Mouse (Mus musculus) intestine, embryonic 15.5 days (tissue): ENCODE measurements around the gene Srebf1. TPM values are rescaled to one million over a fixed set of nuclear protein-coding genes. Genes with fewer than 3 reads are reported as not detected.

Experiments
- ATAC-seq: fragments of 200-750 bp; cut with Nextera tagmentation; 2 replicates; pipeline ENCODE4 v1.8.0; 2017; ENCODE audit warnings: moderate TSS enrichment, moderate library complexity
- H3K27ac ChIP-seq: fragments of 300-500 bp; sonication (generic); 2 replicates; pipeline ENCODE4 v1.5.1; 2015; ENCODE audit warnings: mild to moderate bottlenecking, inconsistent platforms
- H3K27me3 ChIP-seq: fragments of 300-500 bp; sonication (generic); replicated peaks from 2 replicates; pipeline ENCODE4 v1.6.1; 2015; ENCODE audit warnings: inconsistent platforms
- H3K36me3 ChIP-seq: fragments of 300-500 bp; sonication (generic); 2 replicates; pipeline ENCODE4 v1.6.1; 2015; ENCODE audit warnings: inconsistent platforms
- H3K4me1 ChIP-seq: fragments of 300-500 bp; sonication (generic); replicated peaks from 2 replicates; pipeline ENCODE4 v1.6.1; 2015; ENCODE audit warnings: inconsistent platforms
- H3K4me2 ChIP-seq: fragments of 300-500 bp; sonication (generic); replicated peaks from 2 replicates; pipeline ENCODE4 v1.6.1; 2015; ENCODE audit warnings: mild to moderate bottlenecking, inconsistent platforms
- H3K4me3 ChIP-seq: fragments of 300-500 bp; sonication (generic); replicated peaks from 2 replicates; pipeline ENCODE4 v1.5.1; 2015; ENCODE audit warnings: inconsistent platforms
- H3K9ac ChIP-seq: fragments of 300-500 bp; sonication (generic); 2 replicates; pipeline ENCODE4 v1.6.1; 2015; ENCODE audit warnings: inconsistent platforms
- H3K9me3 ChIP-seq: fragments of 300-500 bp; sonication (generic); 2 replicates; pipeline ENCODE4 v1.6.1; 2016; ENCODE audit warnings: inconsistent platforms
- WGBS: fragments of 180-500 bp; shearing (Covaris S2); methylation state at CpG from one replicate; pipeline ENCODE4 v1.1.7; 2015; 5-methylcytosine and 5-hydroxymethylcytosine counted together
- polyA plus RNA-seq: library from polyadenylated mRNA; unstranded; fragments of >200 nt; fragmentation: Nextera tagmentation; extraction: Ambion mirVana; gene quantifications from 2 replicates; pipeline ENCODE4 v1.2.1, GENCODE M21; 2015

The Srebf1 gene
- polyA plus RNA-seq, 1 experiment from 2014 or later: 89.5 TPM

GRCm38 (mm10) chr11:60213266-60213665 lies 9.1 kb downstream of the Srebf1 start:
- H3K27me3 ChIP-seq: no peaks in the 10 kb centered on the region
- H3K4me3 ChIP-seq: no peak overlapping the region
- 76% methylated on average over 6 of the region's 6 CpGs for WGBS
- peaks cover 4% of the 10 kb centered on the region; the same call in 1 of the 2 replicates for H3K36me3 ChIP-seq
- H3K27ac ChIP-seq: no peak overlapping the region
- no peaks in the 10 kb centered on the region for H3K9me3 ChIP-seq
- H3K4me1 ChIP-seq: peaks cover 73% of the 10 kb centered on the region
- no peak for ATAC-seq
- no peak overlapping the region for H3K4me2 ChIP-seq
- no peak overlapping the region for H3K9ac ChIP-seq

DNA sequence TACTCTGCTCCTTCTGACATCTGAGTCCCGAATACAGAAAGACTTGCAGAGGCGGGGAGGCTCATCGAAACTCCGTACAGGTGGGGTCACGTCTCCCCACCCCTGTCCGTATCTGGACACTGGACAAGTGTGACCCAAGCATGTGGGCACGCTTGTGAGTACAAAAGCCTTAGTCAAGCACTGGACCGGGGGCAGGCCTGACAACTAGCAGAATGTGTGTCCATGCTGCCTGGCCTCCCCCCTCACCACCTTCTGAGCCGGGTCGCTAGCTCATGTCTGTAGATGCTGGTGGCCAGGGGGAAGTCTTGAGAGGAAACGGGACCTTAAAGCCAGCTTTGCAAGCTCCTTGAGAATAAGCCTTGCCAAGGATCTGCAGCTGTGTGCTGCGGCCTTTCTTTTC lies 10.6 kb downstream of the Srebf1 start:
- Histone ChIP-seq H3K4me3 (no peak overlapping the region), H3K27me3 (no peaks in the 10 kb centered on the region), H3K36me3 (peaks cover 4% of the 10 kb centered on the region; the same call in 1 of the 2 replicates), H3K9me3 (no peaks in the 10 kb centered on the region), H3K27ac (no peak overlapping the region), H3K9ac (no peak overlapping the region), H3K4me1 (peaks cover 61% of the 10 kb centered on the region), H3K4me2 (no peak overlapping the region)
- ATAC-seq: no peak
- WGBS: 59% methylated on average over 12 of the region's 12 CpGs

DNA sequence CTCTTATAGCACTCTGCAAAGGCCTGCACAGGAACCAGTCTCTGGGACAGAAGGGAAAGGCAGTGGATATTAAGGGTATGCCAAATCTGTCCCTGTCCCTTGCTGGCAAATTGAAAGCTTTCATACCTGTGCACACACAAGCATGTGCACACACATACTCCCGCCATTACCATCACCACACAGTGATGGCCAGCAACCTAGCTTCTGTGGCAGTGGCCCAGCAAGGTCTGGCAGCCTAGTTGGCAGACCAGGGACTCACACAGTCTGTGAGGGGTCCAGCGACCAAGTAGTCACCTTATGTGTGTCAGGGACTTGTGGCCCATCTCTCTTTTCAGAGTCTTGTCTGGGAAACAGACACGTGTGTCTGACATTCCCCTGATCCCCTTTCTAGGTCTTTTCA lies 11.2 kb downstream of the Srebf1 start:
- no peaks in the 10 kb centered on the region for H3K27me3 ChIP-seq
- 59% methylated on average over 3 of the region's 3 CpGs for WGBS
- no peak for ATAC-seq
- H3K9ac ChIP-seq: peak overlapping the region; percentile 13; the same call in 1 of the 2 replicates
- no peak overlapping the region for H3K4me3 ChIP-seq
- H3K4me1 ChIP-seq: peaks cover 63% of the 10 kb centered on the region
- H3K4me2 ChIP-seq: peak overlapping the region; percentile 68
- peaks cover 9% of the 10 kb centered on the region for H3K36me3 ChIP-seq
- peak overlapping the region; percentile 75 for H3K27ac ChIP-seq
- no peaks in the 10 kb centered on the region for H3K9me3 ChIP-seq

DNA sequence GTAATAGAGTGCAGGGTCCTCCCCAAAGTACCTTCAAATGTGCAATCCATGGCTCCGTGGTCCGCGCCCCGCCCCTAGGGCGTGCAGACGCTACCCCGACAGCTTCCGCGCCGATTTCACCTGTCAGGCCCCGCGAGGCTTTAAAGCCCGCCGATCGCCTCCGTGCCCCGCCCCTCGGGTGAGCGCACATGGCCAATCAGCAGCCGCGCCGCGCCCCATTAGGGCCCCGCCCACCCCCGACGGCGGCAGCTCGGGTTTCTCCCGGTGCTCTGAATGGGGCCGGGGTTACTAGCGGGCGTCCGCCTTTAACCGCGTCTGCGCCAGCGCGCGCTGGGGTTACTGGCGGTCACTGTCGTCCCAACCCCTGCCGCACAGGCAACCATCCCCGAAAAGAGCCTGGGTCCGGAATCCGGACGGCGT lies 12.1 kb downstream of the Srebf1 start:
- H3K36me3 ChIP-seq: peaks cover 15% of the 10 kb centered on the region
- H3K27me3 ChIP-seq: no peaks in the 10 kb centered on the region
- peak overlapping the region; percentile 68 for H3K4me2 ChIP-seq
- H3K9ac ChIP-seq: peak overlapping the region; percentile 50
- H3K9me3 ChIP-seq: no peaks in the 10 kb centered on the region
- H3K27ac ChIP-seq: peak overlapping the region; percentile 77
- peak overlapping the region; percentile 36 for H3K4me3 ChIP-seq
- ATAC-seq: peak; percentile 93
- peaks cover 56% of the 10 kb centered on the region for H3K4me1 ChIP-seq
- under 1% methylated on average over 47 of the region's 47 CpGs for WGBS

DNA sequence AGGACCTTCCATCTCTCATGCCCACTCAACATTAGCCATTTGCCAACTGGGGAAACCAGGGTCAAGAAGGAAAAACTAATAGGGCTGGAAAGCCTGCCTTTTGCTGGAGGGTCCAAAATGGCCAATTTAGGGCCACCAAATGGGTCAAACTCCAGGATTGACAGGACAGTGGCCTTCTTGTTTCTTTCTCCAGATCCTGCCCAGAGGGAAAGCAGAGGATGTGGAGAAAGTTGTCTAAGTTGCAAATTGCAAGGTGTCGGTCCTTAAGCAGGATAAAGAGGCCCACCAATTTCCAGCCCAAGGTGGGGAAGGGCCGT lies 12.5 kb downstream of the Srebf1 start:
- Histone ChIP-seq H3K9ac (peak overlapping the region; percentile 50), H3K27me3 (no peaks in the 10 kb centered on the region), H3K27ac (peak overlapping the region; percentile 77), H3K4me3 (peak overlapping the region; percentile 36), H3K4me2 (peak overlapping the region; percentile 68), H3K4me1 (peaks cover 55% of the 10 kb centered on the region), H3K9me3 (no peaks in the 10 kb centered on the region), H3K36me3 (peaks cover 18% of the 10 kb centered on the region)
- 2% methylated on average over 2 of the region's 2 CpGs for WGBS
- no peak for ATAC-seq

GRCm38 (mm10) chr11:60209217-60209932 lies 13.0 kb downstream of the Srebf1 start:
- no peaks in the 10 kb centered on the region for H3K9me3 ChIP-seq
- H3K27ac ChIP-seq: peak overlapping the region; percentile 77
- ATAC-seq: peak; percentile 32
- no peaks in the 10 kb centered on the region for H3K27me3 ChIP-seq
- WGBS: 31% methylated on average over 7 of the region's 7 CpGs
- H3K9ac ChIP-seq: peak overlapping the region; percentile 50
- H3K4me1 ChIP-seq: peaks cover 55% of the 10 kb centered on the region
- H3K4me2 ChIP-seq: peak overlapping the region; percentile 68
- peaks cover 23% of the 10 kb centered on the region for H3K36me3 ChIP-seq
- H3K4me3 ChIP-seq: peak overlapping the region; percentile 36

- peaks cover 30% of the 10 kb centered on the region for H3K36me3 ChIP-seq
- H3K27me3 ChIP-seq: no peaks in the 10 kb centered on the region
- peak overlapping the region; percentile 36 for H3K4me3 ChIP-seq
- no peaks in the 10 kb centered on the region for H3K9me3 ChIP-seq
- peak overlapping the region; percentile 68 for H3K4me2 ChIP-seq
- H3K4me1 ChIP-seq: peaks cover 58% of the 10 kb centered on the region
- peak overlapping the region; percentile 77 for H3K27ac ChIP-seq
- no peak for ATAC-seq
- 28% methylated on average over 4 of the region's 4 CpGs for WGBS
- H3K9ac ChIP-seq: peak overlapping the region; percentile 50
Measured at GRCm38 (mm10) chr11:60208712-60209111, 13.7 kb downstream of the Srebf1 start.

DNA sequence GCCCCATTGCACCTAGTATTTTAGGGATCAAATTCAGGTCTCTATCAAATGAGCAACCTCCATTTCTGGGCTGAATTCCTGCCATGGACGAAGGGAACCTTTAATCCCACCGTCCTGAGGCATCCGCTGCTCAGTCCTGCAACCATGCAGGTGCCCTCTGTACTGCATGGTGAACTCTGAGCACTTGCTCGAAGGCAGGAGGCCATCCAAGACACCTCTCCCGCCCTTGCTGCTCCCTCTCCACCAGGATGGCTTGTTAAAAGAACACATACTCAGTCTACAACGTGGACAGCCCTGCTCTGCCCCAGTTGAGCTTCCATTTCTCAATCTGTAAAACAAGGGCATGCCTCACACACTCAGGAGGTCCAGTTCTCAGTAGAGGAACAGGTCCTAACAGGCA lies 14.2 kb downstream of the Srebf1 start:
- peaks cover 57% of the 10 kb centered on the region for H3K4me1 ChIP-seq

GRCm38 (mm10) chr11:60206207-60206606 lies 16.2 kb downstream of the Srebf1 start:
- WGBS: 32% methylated on average over 5 of the region's 5 CpGs

More for the DNA sequence above, 14.2 kb downstream of the Srebf1 start:
- Histone ChIP-seq H3K4me2 (peak overlapping the region; percentile 68), H3K4me3 (peak overlapping the region; percentile 36), H3K9ac (peak overlapping the region; percentile 50), H3K27ac (peak overlapping the region; percentile 77), H3K9me3 (no peaks in the 10 kb centered on the region), H3K36me3 (peaks cover 35% of the 10 kb centered on the region), H3K27me3 (no peaks in the 10 kb centered on the region)
- WGBS: 50% methylated on average over 6 of the region's 6 CpGs
- no peak for ATAC-seq

GRCm38 (mm10) chr11:60205026-60205425 lies 17.4 kb downstream of the Srebf1 start:
- H3K9ac ChIP-seq: no peak overlapping the region
- H3K27ac ChIP-seq: no peak overlapping the region
- no peaks in the 10 kb centered on the region for H3K27me3 ChIP-seq
- no peaks in the 10 kb centered on the region for H3K9me3 ChIP-seq
- H3K4me3 ChIP-seq: no peak overlapping the region
- WGBS: 85% methylated on average over 12 of the region's 12 CpGs
- ATAC-seq: no peak
- H3K4me1 ChIP-seq: peaks cover 34% of the 10 kb centered on the region
- H3K4me2 ChIP-seq: no peak overlapping the region
- peaks cover 64% of the 10 kb centered on the region for H3K36me3 ChIP-seq

More at GRCm38 (mm10) chr11:60206207-60206606, 16.2 kb downstream of the Srebf1 start:
- Histone ChIP-seq H3K4me1 (peaks cover 37% of the 10 kb centered on the region), H3K4me2 (no peak overlapping the region), H3K9ac (no peak overlapping the region), H3K4me3 (no peak overlapping the region), H3K27me3 (no peaks in the 10 kb centered on the region), H3K36me3 (peaks cover 54% of the 10 kb centered on the region), H3K9me3 (no peaks in the 10 kb centered on the region), H3K27ac (no peak overlapping the region)
- no peak for ATAC-seq

DNA sequence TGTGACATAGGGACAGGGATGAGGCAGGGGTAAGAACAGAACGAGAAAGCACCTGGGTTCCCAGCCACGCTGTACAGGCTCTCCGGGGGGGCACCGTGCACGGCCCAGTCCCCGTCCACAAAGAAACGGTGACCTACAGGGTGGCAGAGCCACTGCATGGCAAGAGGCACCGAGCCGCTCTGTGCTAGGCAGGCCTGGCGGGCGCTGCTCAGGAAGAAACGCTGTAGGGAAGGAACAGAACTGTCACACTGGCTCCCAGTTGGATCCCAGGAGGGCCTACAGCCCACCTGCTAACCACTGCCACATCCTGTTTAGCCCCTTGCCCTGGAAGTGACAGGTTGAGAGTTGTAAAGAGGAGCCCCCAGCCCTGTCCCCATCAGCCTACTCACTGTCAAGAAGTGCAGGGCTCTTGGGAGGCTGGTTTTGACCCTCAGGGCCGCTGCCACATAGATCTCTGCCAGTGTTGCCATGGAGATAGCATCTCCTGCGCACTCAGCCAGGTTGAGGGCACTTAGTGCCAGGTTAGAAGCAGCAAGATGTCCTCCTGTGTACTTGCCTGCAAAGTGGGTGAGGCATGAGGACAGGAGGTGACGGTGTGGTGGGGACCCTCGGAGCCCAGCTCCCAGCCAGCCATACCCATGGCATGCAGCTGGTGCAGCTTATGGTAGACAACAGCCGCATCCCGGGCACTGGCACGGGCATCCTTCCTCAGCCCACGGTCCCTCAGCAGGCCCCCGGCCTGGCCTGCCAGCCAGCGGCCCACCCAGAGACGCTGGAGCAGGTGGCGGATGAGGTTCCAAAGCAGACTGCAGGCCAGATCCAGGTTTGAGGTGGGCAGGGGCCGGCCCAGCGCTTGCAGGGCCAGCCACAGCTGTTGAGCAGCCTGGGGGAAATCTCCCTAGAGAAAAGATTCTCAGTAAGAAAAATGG lies 19.4 kb downstream of the Srebf1 start:
- H3K27me3 ChIP-seq: no peaks in the 10 kb centered on the region
- no peak overlapping the region for H3K4me2 ChIP-seq
- H3K36me3 ChIP-seq: peaks cover 74% of the 10 kb centered on the region
- no peaks in the 10 kb centered on the region for H3K9me3 ChIP-seq
- ATAC-seq: no peak
- no peak overlapping the region for H3K27ac ChIP-seq
- H3K9ac ChIP-seq: no peak overlapping the region
- peaks cover 17% of the 10 kb centered on the region for H3K4me1 ChIP-seq
- no peak overlapping the region for H3K4me3 ChIP-seq
- WGBS: 90% methylated on average over 26 of the region's 26 CpGs

GRCm38 (mm10) chr11:60200384-60200783 lies 22.0 kb downstream of the Srebf1 start:
- H3K4me2 ChIP-seq: no peak overlapping the region
- peaks cover 67% of the 10 kb centered on the region for H3K36me3 ChIP-seq
- H3K9me3 ChIP-seq: no peaks in the 10 kb centered on the region
- H3K27ac ChIP-seq: peak overlapping the region; percentile 44
- no peak overlapping the region for H3K4me3 ChIP-seq
- WGBS: 83% methylated on average over 11 of the region's 11 CpGs
- no peak overlapping the region for H3K9ac ChIP-seq
- H3K27me3 ChIP-seq: no peaks in the 10 kb centered on the region
- peaks cover 10% of the 10 kb centered on the region for H3K4me1 ChIP-seq
- no peak; the same call in 1 of the 2 replicates for ATAC-seq
